ENCODE assay signal across 9 mouse cellular contexts in the genomic region with DNA sequence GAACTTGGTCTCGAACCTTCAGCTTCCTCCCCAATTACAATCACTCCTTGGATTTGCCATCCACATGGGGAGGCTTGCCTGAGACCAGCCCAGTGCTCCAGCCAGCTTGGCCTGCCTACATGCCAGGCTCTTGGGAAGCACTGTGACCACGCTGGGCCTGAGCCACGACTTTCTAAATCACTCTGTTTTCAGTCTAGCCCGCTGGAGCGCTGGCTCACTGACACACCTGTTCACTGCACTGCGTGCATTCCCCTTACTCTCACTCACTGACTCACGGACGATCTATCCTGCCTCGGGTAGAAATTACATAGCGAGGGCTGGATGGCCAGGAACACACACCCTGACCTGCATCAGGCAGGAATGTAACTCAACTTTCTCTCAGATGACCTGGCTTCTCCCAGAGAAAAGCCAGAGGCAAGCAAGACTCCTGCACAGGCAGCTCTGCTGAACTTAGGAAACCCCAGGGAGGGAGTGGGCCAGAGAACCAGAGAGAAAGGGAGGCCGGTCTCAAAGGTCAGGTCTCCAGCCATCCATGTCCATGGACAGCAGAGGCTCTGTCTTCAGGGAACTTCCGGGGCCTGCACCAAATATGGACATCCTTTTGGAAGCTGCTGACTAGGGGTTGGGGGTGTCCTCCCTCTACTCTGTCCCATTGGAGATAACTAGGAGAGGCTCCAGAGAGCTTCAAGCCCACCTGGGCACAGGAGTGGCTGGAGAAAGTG.
A peak's percentile ranks its signal among the peaks of the same experiment; 100 is the strongest.
DNase-seq lines count a peak whose midpoint lies in the region; ATAC-seq and TF ChIP-seq lines count a peak whose summit lies in the region.
"Had no signal": no experiment of that assay in that cellular context is flagged by ENCODE, and none has a peak within 500 bp of the region (broad histone marks: within the 10 kb centered on the region; RNA-seq: fewer than 3 reads in every experiment).

No protein-coding gene starts in this region.

- H3K27ac ChIP-seq in intestine, embryonic 16.5 days (ENCODE audit: low read length): no peak overlapping the region
- H3K27ac ChIP-seq in intestine, postnatal 0 days (ENCODE audit: low read depth, low read length): no peak overlapping the region
- peak overlapping the region; percentile 16; the same call in 1 of the 2 replicates for H3K27ac ChIP-seq in embryonic facial prominence, embryonic 13.5 days
- H3K27ac ChIP-seq: layer of hippocampus, adult 2 months had no signal

- no peak overlapping the region for H3K4me2 ChIP-seq in intestine, embryonic 16.5 days (ENCODE audit: low read depth, low read length)
- H3K4me2 ChIP-seq in intestine, postnatal 0 days (replicated peaks; ENCODE audit: low read depth): no peak overlapping the region
- no peak overlapping the region for H3K4me2 ChIP-seq in embryonic facial prominence, embryonic 13.5 days

- H3K79me3 ChIP-seq in C2C12 (ENCODE audit: low read depth): no peaks in the 10 kb centered on the region

- no peaks in the 10 kb centered on the region for H3K27me3 ChIP-seq in intestine, embryonic 16.5 days (replicated peaks; ENCODE audit: control insufficient read depth, insufficient read depth, low read length)
- no peaks in the 10 kb centered on the region for H3K27me3 ChIP-seq in intestine, postnatal 0 days (replicated peaks; ENCODE audit: control insufficient read depth, insufficient read depth, low read length)
- no peaks in the 10 kb centered on the region for H3K27me3 ChIP-seq in C2C12 (ENCODE audit: control insufficient read depth, insufficient read depth, insufficient read length)
- no peaks in the 10 kb centered on the region for H3K27me3 ChIP-seq in embryonic facial prominence, embryonic 13.5 days

- H3K9me3 ChIP-seq in intestine, embryonic 16.5 days (ENCODE audit: control insufficient read depth, low read length): no peaks in the 10 kb centered on the region
- no peaks in the 10 kb centered on the region for H3K9me3 ChIP-seq in intestine, postnatal 0 days (ENCODE audit: control insufficient read depth)
- H3K9me3 ChIP-seq in embryonic facial prominence, embryonic 13.5 days: no peaks in the 10 kb centered on the region

- DNase-seq in kidney, postnatal 25 days: peak; percentile 84 to 95
- no peak for DNase-seq in retina, embryonic 14.5 days (ENCODE audit: low spot score)
- DNase-seq in thymus, postnatal 36 days: no peak

- H3K36me3 ChIP-seq in intestine, embryonic 16.5 days (ENCODE audit: control insufficient read depth, insufficient read depth, low read length): no peaks in the 10 kb centered on the region
- H3K36me3 ChIP-seq in intestine, postnatal 0 days (ENCODE audit: control insufficient read depth, insufficient read depth): no peaks in the 10 kb centered on the region
- H3K36me3 ChIP-seq in C2C12 (ENCODE audit: control insufficient read depth, insufficient read depth): no peaks in the 10 kb centered on the region
- no peaks in the 10 kb centered on the region for H3K36me3 ChIP-seq in embryonic facial prominence, embryonic 13.5 days

- WGBS in intestine, embryonic 16.5 days: 70% methylated on average over 12 of the region's 12 CpGs
- WGBS in intestine, postnatal 0 days: 71% methylated on average over 12 of the region's 12 CpGs
- WGBS in embryonic facial prominence, embryonic 13.5 days: 74% methylated on average over 12 of the region's 12 CpGs

- H3K9ac ChIP-seq in intestine, embryonic 16.5 days (ENCODE audit: low read depth, low read length): peak overlapping the region; percentile 17; the same call in 1 of the 2 replicates
- H3K9ac ChIP-seq in intestine, postnatal 0 days (ENCODE audit: low read depth, low read length): no peak overlapping the region
- no peak overlapping the region for H3K9ac ChIP-seq in embryonic facial prominence, embryonic 13.5 days

- TF ChIP-seq CTCF in intestine, postnatal 0 days (IDR thresholded peaks at IDR 0.05; ENCODE audit: low read depth): no peak
- TF ChIP-seq CTCF in C2C12 (IDR thresholded peaks at IDR 0.05; ENCODE audit: control insufficient read depth, insufficient read depth, insufficient read length): no peak

- H3K4me1 ChIP-seq in intestine, embryonic 16.5 days (ENCODE audit: control insufficient read depth, insufficient read depth, low read length): peaks cover 11% of the 10 kb centered on the region
- no peaks in the 10 kb centered on the region for H3K4me1 ChIP-seq in intestine, postnatal 0 days (replicated peaks; ENCODE audit: control insufficient read depth, insufficient read depth, low read length)
- H3K4me1 ChIP-seq in embryonic facial prominence, embryonic 13.5 days: peaks cover 26% of the 10 kb centered on the region

- no peak overlapping the region for H3K4me3 ChIP-seq in intestine, embryonic 16.5 days (ENCODE audit: low read length)
- H3K4me3 ChIP-seq in intestine, postnatal 0 days (ENCODE audit: low read depth, low read length): no peak overlapping the region
- H3K4me3 ChIP-seq in C2C12 (ENCODE audit: insufficient read depth, poor library complexity, severe bottlenecking): no peak overlapping the region
- no peak overlapping the region for H3K4me3 ChIP-seq in embryonic facial prominence, embryonic 13.5 days
- H3K4me3 ChIP-seq: erythroblast, embryonic 14.5 days; layer of hippocampus, adult 2 months had no signal

- ATAC-seq in intestine, embryonic 16.5 days: no peak
- no peak for ATAC-seq in intestine, postnatal 0 days
- no peak for ATAC-seq in embryonic facial prominence, embryonic 13.5 days (ENCODE audit: insufficient number of reproducible peaks, insufficient read depth, low FRiP score, low TSS enrichment, low read depth)

- no peak overlapping the region for H3ac ChIP-seq in C2C12 (ENCODE audit: control insufficient read depth, insufficient read length, low read depth)

- H3K79me2 ChIP-seq in C2C12 (ENCODE audit: control insufficient read depth, insufficient read depth): no peaks in the 10 kb centered on the region

TF ChIP-seq in C2C12, 6 proteins besides CTCF, POLR2A, EP300 and RAD21:
- TF ChIP-seq MYOD1 (IDR thresholded peaks at IDR 0.05; ENCODE audit: control insufficient read depth, insufficient read length, low read depth): peak; percentile 20
- no peak for TF ChIP-seq MYOG (IDR thresholded peaks at IDR 0.05; ENCODE audit: control insufficient read depth, extremely low read depth, insufficient read length)

Comparison
In these comparisons a context has a peak if more than half of its experiments do, and no peak if none do; other contexts are left out.
1. DNase-seq: peak in kidney, postnatal 25 days (2 of 2); none in retina, embryonic 14.5 days (single experiment) and thymus, postnatal 36 days (0 of 2).